Mouse (Mus musculus) C2C12 (cell line): ENCODE results near the gene Trio.

Source experiments
- CEBPB ChIP-seq: IDR thresholded peaks from one replicate; pipeline ENCODE4 v1.6.1; 2011; ENCODE audit warnings: low read depth, mild to moderate bottlenecking, control low read depth, moderate library complexity
- CTCF ChIP-seq: IDR thresholded peaks from one replicate; pipeline ENCODE4 v1.5.1; 2011; ENCODE audit not compliant: control insufficient read depth, insufficient read depth, insufficient read length
- FOSL1 ChIP-seq: IDR thresholded peaks from one replicate; pipeline ENCODE4 v1.8.0; 2011; ENCODE audit warnings: mild to moderate bottlenecking, low read length; ENCODE audit not compliant: poor library complexity, insufficient read depth, severe bottlenecking
- MAX ChIP-seq: IDR thresholded peaks from one replicate; pipeline ENCODE4 v1.6.1; 2011; ENCODE audit warnings: mild to moderate bottlenecking, control low read depth
- MYOD1 ChIP-seq: IDR thresholded peaks from one replicate; pipeline ENCODE4 v1.6.1; 2011; ENCODE audit warnings: low read depth; ENCODE audit not compliant: control insufficient read depth, insufficient read length
- MYOG ChIP-seq: IDR thresholded peaks from one replicate; pipeline ENCODE4 v1.6.1; 2011; ENCODE audit not compliant: control insufficient read depth, insufficient read length; ENCODE audit errors: extremely low read depth
- USF1 ChIP-seq: IDR thresholded peaks from one replicate; pipeline ENCODE4 v1.6.1; 2011; ENCODE audit warnings: low read depth, mild to moderate bottlenecking, control low read depth, moderate library complexity

GRCm38 (mm10) chr15:27791141-27791540 lies 234.5 kb downstream of the Trio start:
- TF ChIP-seq CTCF (no peak), CEBPB (no peak), MYOG (no peak), MAX (no peak), MYOD1 (no peak), USF1 (no peak), FOSL1 (no peak)
